Mouse (Mus musculus): ENCODE data around the gene Ube2e3.

The Ube2e3 gene

DNA sequence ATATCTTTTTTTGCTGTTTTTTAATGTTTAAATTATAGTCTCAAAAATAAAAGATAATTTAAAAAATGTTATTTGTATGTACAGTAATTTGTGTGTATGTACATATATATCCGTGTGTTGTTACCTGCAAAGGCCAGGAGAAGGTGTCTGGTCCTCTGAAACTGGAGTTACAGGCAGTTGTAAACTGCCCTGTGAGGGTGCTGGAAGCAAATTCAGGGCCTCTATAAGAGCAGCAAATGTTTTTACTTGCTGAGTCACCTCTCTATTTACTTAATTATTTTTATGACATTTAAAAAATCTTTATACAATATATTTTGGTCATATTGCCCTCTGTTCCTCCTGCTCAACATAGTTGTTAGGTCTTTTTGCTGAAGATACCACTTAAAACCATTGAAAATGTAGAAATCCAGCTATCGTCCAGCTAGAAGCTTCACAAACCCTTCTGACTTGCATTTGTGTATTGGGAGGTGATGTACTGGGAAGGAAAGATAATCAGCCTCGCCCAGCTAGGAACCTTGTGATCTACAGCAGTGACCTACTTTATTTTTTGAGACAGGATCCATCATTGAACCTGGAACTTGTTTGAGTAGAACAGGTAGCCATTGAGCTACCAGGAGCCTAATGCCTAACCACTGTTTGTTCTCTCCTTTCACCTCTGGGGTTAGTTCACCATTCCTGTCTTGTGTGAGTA is 15.0 kb downstream of the Ube2e3 start:
- peak; percentile 69 for DNase-seq

DNA sequence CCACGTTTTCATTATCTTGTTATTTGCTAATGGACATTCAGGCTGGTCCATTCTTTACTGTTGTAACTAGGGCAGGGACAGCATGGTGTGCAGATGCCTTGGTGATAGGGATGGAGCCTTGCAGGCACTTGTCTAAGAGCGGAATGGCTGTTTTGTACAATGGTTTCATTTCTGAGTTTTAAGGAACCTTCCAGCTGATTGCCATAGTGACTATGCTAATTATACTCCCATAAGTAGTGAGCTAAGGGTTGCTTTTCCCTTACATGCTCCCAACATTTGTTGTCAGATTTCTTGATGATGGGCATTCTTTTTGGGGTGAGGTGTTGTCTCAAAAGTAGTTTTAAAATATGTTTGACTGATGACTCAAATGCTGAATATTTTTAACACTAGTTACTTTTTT is 18.5 kb downstream of the Ube2e3 start:
- no peak for DNase-seq

DNA sequence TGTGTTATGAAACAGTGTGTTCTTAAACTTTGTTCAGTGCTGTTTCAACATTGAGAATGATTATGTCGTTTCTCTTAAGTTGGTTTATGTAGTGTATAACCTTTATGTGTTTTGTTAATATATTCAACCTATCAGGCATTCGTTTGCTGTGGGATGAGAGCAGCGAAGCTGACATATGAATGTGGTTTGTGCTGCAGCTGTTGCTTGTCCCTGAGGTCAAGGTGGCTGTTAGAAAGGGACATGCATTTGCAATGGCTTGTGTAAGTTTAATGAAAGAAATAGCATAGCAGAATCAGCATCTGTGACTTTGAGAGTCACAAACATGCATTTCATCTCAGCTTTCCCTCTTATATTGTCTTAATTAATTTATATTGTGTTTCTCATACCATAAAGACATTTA is 20.3 kb downstream of the Ube2e3 start:
- DNase-seq: no peak

DNA sequence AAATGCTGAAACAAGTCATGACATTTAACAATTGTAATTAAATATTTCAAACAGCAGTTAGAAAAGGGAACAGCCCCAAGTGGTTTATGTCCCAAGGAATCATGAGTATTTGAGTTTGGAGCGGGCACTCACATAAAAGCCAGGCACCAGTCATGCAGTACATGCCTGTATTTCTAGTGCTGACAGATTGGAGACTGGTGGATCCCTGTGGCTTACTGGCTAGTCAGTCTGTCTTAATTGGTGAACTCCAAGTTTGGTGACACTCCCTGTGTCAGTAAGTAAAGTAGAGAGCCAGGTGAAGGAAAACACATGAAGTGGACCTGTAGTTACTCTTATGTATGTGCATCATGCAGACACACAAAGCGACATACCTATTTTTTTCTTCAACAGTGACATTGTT is 27.3 kb downstream of the Ube2e3 start:
- DNase-seq: no peak

DNA sequence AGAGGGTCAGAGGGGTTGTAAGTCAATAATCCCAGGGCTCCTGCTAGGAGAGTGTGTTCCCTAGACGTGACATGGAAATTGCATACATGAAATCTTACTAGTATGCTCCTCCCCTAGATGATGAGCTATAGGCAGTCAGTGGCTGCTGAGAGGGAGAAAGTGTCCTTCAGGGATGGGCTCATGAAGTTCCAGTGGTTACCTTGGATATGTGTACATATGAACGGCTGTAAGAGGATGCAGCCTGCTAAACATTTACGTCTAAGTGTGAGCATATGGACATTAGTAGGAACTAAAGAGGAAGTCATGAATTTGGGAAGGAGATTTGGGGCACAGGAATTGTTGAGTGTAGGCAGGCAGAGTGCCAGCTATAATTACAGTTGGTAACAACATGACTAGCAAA is 38.0 kb downstream of the Ube2e3 start:
- DNase-seq: no peak

DNA sequence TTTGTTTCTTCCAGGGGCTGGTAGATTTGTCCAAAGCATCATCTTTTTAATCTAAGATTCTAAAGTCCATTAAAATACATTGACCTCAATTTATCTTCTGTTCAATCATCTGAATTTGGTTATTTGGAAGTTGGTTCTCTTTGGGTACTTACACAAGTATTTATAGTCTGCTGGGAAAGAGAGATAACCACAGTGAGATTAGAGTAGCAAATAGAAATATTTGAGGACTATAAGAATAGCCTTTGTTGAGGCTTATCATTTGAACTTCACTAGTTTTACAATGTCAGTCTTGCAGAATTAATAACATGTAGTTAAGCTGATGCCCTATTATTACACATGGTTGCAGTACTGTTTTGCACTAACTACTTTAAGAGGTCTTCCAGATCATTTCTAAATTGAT is 43.6 kb downstream of the Ube2e3 start:
- DNase-seq: no peak

DNA sequence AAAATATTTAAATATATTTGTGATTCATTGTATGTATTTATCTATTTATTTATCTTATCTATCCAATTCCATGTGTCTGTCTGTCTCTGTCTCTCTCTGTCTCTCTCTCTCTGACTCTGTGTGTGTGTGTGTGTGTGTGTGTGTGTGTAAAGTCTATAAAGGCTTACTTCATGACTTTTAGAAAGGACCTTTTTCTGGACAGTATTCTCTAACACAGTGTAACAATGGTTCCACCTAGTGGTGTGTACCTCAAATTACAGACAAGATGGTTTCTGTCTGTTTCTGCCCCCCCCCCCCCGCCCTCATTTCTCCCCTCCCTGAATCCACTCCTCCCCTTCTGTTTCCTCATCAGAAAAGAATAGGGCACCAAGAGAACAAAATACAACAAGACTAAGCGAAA is 46.9 kb downstream of the Ube2e3 start:
- no peak for DNase-seq

DNA sequence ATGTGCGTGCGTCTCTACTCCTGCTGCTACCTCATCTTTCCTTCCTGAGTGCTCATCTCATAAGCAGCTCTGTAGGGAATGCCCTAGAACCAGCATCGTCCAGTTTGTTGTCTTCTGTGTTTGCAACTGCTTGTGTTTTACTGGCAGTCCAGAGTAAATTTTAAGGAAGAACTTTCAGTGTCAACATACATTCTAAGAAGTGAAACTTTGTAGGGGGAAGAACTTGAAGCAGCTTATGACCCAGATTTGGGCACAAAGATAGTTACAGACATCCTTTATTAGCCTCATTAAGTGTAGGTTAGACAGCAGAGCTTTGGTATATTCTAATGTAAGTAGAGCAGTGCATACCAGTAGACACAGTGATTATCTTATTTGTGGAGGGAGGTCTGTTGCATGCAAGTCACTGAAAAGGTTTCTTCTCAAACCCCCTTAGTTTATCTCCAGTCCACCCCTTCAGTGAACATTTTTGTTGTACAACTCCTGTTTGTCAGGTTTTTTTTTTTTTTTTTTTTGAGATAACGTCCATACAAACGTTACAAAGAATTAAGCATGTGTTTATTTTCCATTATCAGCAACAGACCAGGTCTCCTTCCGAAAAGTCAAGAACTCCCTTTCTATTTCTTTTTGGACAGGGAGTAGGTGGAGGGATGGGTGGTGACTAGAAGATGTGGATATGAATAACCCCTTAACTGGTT is 55.2 kb downstream of the Ube2e3 start:
- DNase-seq: no peak

DNA sequence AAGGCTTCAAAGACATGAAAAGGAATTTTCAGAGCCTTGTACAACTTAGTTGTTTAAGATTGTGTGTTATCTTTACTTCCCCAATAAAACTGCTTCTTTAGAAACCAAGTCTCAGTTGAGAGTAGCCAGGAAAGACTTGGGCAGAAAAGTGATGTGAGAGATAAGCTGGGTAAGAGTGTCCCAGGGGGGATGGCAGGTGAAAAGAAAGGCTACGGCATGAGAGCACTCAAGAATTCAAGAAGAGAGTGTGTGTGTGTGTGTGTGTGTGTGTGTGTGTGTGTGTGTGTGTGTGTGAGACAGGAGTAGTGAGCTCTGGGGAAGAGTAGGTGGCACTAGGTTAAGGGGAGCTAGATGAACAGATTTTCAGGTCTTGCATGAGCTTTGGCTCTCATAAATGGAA is 57.9 kb downstream of the Ube2e3 start:
- DNase-seq: no peak

DNA sequence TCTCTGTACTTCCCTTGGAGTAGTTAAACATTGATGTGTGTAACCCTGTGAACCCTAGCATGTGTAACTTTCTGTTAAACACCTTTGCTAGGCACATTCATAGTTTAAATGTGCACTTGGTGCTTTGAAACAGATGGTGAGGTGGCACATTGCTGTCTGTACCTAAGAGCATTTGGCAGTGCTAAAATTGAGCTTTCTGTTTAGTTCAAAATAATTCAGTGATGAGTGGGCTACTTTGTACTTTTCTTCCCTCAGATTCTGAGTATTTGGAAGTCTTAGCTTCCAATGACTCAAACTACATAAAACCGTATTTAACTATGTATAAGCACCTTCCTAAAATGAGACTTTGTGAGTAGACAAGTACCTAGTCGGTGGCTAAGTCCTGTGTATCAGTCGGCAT is 59.7 kb downstream of the Ube2e3 start:
- no peak for DNase-seq

DNA sequence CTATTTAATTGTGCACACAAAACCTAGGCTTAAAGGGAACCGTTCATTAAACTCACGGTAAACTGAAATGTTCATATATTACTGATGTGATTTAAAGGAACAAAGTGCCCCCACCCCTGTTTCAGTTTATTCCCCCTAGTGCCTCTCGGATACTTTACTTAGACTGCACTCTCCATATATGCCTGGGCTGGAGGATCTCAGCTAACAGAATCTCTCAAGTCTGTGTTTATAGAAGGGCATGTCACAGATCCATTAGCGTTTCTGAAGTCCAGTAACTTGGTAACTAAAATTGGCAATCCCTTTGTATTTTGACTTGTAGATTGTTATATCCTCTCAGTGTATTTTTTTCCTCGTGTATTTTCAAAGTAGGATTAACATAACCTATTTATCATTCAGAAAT is 60.2 kb downstream of the Ube2e3 start:
- no peak for DNase-seq

DNA sequence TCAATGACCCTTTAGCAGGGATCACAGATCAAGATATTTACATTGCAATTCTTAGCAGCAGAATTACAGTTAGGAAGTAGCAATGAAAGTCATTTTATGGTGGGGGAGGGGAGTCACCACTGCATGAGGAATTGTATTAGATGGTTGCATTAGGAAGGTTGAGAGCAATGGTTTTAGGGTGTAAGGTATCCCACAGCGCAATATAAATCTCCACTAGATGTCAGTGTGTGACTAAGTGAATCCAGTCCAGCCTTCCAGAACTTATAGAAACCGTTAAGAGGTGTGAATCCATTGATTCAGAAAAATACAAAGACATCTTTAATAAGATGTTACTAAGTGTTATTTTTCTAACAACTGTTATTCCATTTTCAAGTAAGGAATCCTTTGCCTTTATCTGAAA is 63.4 kb downstream of the Ube2e3 start:
- DNase-seq: no peak

DNA sequence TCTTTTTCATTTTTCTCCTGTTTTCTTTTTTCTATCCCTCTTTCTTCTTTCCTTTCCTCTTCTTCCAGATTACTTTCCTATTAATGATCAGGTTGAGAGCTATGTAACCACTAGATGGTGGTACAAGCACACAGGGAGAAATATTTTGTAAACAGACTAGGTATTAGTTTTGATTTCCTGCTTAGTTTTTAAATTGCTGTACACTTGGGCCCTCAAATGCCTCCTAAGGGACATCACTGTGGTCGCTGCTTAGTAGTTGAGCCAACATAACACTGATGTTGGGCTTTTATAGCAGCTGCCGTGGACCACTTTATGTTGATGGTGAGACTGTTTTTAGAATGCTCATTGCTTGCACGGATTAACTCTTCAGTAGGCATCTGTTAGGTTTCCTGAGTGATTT is 91.5 kb downstream of the Ube2e3 start:
- no peak for DNase-seq

DNA sequence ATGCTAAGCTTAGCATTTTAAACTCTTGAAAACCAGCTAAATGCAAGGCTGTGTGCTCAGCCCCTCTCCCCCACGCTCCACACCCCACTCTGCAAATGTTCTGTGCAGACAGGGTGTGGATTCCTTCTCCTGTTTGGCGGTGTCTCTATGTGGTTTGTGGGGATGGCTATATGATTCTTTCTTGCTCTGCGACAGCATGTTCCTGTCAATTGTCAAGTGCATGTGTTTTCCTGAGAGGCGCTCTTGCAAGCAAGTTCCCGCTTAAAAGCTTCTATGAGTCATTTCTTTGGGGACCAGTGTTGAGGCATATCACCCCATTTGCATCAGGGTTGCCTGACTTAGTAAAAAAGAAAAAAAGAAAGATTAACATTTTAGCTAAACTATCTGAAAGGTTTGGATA is 92.4 kb downstream of the Ube2e3 start:
- no peak for DNase-seq

DNA sequence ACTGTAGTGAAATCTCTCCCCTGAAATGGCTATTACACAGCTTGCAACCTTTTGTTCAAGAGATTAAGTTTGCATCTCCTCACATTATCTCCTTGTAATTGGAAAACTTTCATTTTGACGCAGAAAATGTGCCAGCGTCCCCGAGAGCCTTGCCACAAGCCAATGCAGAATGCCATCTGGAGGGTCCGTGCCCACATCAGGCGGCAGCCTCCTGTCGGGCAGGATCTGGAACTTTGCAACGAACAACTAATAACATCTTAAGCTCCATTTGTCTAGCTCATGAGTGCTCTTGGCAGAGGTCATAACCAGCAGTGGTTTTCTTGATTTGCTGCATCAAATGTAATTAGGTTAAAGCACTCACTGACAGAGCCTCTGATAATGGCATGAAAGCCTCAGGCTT is 93.1 kb downstream of the Ube2e3 start:
- no peak for DNase-seq

DNA sequence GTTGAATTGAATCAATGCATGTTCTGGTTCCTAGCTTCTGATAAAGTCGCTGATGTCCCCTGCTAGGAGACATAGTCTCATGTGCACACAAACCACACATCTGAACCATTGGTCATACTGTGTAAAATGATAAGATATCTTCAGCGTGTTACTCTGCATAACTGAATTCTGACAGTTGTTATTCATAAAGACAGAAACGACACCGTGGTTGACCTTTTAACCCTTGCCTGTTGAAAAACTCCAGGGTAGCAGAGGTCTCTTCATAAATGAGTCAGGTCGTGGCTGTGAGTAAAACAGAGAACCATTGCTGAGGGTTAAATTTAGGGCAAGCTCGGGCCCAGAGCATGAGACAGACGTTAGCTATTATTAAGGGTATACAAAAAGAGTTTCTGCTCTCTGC is 93.7 kb downstream of the Ube2e3 start:
- no peak for DNase-seq

DNA sequence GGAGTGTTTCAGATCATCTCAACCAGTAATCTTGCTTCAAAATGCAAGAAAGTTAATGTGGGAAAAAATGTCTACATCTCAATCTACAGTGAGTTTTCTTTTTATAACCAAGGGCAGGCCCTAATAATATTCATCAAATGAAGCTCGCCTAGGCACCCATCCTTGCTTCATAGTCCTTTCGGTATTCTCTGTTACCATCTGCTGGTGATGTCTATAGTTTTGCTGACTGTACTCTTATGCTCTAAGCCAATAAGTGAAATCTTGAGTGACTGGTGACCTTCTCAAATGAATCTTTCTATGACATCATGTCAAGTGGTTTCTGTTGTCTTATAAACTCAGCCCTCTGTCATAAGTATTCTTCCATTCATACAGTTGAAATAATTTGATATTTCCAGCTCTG is 97.1 kb downstream of the Ube2e3 start:
- no peak for DNase-seq

DNA sequence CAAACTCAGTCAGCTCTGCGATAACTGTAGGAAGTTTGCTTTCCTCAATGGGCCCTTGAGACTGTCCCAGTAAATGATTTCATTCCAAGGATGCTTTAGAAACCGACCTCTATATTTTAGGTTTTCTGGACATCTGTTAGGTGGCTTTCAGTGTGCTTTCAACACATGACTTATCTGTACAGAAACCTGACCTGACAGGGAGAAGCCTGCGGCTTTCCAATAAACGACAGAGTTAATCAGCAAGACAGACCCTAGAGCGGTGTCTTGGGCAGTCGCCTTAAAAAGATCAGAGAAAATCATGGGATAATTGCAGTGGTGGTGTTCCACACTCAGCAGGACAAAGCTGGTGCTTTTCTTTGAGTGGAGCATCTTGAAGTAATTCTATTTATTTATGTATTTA is 97.5 kb downstream of the Ube2e3 start:
- no peak for DNase-seq

DNA sequence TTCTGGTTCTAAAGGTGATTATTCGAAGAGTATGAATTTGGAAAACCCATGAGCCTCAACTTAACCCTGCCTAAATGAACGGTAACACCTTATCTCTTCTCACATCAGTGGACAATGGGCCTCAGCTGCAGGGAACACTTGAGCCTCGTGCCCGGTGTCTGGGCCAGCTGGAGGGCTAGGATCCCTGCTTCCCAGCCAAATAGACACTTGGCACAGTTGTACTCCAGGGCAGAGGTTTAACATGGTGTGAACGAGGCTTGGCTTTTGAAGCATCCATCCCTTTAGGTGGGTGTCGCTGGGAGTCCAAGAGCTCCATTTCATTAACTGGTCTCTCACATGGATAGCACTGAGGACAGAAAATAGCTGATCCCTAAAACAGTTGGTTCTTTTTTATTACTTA is 102.2 kb downstream of the Ube2e3 start:
- no peak for DNase-seq

Data from liver (tissue).